Mouse (Mus musculus) small intestine, adult 2 months (tissue): ENCODE results near the gene Bach2.

ENCODE experiments used
- CTCF ChIP-seq: fragments of 200-500 bp; IDR thresholded peaks from 2 replicates; pipeline ENCODE4 v1.5.1; 2012; ENCODE audit warnings: low read depth, mild to moderate bottlenecking, control low read depth, inconsistent platforms, low read length, moderate library complexity, mixed read lengths; ENCODE audit not compliant: insufficient replicate concordance, insufficient read length; ENCODE audit errors: extremely low read depth
- POLR2A ChIP-seq: fragments of 200-500 bp; IDR thresholded peaks from 2 replicates; pipeline ENCODE4 v1.6.1; 2012; ENCODE audit warnings: low read depth, mild to moderate bottlenecking, control low read depth, inconsistent platforms, low read length, moderate library complexity

DNA sequence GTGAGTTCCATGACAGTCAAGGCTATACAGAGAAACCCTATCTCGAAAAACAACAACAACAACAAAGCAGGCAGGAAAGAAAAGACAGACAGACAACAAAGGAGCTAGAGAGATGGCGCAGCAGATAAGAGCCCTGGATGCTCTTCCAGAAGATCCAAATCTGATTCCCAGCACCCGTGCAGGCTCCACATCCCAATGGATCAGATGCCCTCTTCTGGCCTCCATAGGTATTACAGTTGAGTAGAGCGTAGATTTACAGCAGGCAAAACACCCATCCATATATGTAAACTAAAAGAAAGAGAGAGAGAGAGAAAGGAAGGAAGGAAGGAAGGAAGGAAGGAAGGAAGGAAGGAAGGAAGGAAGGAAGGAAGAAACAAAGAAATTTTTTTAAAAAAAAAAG is 312.7 kb downstream of the Bach2 start:
- TF ChIP-seq POLR2A = no peak
- peak; percentile 70; the same call in 1 of the 2 replicates for TF ChIP-seq CTCF
